19 mouse cellular contexts compared by ENCODE assay signal in the genomic region with DNA sequence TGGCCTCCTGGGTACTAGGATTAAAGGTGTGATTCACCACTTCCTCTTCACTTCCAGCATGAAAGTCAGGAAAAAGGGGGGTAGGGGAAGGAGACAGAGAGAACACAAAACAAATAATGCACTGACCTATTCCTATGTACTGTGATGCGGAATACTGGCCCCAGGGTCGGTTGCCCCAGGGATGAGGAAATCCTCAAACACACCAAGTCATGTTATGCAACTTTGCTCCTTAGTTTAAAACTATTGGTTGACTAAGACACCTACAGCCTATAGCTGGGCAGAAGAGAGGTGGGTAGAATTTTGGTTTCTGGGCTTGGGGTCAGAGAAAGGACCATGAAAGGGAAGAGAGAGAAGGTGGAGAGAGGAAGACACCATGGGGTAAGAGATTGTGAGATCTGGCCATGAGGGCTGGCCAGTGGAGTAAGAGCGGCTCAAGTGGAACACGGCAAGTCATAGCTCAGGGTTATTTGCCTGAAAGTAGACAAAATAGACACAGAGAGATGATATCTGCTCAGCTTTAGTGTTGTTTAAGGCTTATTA. TPM values are rescaled to one million over a fixed set of nuclear protein-coding genes. Genes with fewer than 3 reads are reported as not detected.
DNase-seq lines count a peak whose midpoint lies in the region; ATAC-seq and TF ChIP-seq lines count a peak whose summit lies in the region.
"Had no signal": no experiment of that assay in that cellular context is flagged by ENCODE, and none has a peak within 500 bp of the region (broad histone marks: within the 10 kb centered on the region; RNA-seq: fewer than 3 reads in every experiment).

No protein-coding gene starts in this region.

- no peak for DNase-seq in liver, embryonic 11.5 days (ENCODE audit: low spot score)
- DNase-seq in liver, embryonic 14.5 days (ENCODE audit: low read depth in 3 of 3, low spot score in 3 of 3): no peak
- DNase-seq in cerebellum, adult 9-11 months: no peak
- no peak for DNase-seq in urinary bladder, postnatal 36 days (ENCODE audit: low spot score in 2 of 2)
- DNase-seq in forebrain, postnatal 0 days: no peak
- DNase-seq: adrenal gland, postnatal 14 days; cerebellum, adult 18-20 months; cerebellum, postnatal 10 days; embryo, embryonic 11 days; gastrocnemius, postnatal 10 days; heart, postnatal 36 days had no signal

- H3K4me2 ChIP-seq in liver, embryonic 12.5 days: no peak overlapping the region
- H3K4me2 ChIP-seq in liver, embryonic 11.5 days: no peak overlapping the region
- no peak overlapping the region for H3K4me2 ChIP-seq in liver, embryonic 14.5 days (ENCODE audit: low read depth)
- no peak overlapping the region for H3K4me2 ChIP-seq in forebrain, postnatal 0 days (ENCODE audit: low read depth)
- H3K4me2 ChIP-seq: embryonic facial prominence, embryonic 15.5 days; heart, embryonic 13.5 days; hindbrain, embryonic 15.5 days had no signal

- H3K4me3 ChIP-seq in liver, embryonic 12.5 days: no peak overlapping the region
- no peak overlapping the region for H3K4me3 ChIP-seq in liver, embryonic 11.5 days (ENCODE audit: low read depth, low read length)
- no peak overlapping the region for H3K4me3 ChIP-seq in liver, embryonic 14.5 days (ENCODE audit: insufficient read depth in 1 of 2, low read depth in 2 of 2, low read length in 2 of 2)
- no peak overlapping the region for H3K4me3 ChIP-seq in forebrain, postnatal 0 days (ENCODE audit: low read depth, low read length)
- H3K4me3 ChIP-seq: embryonic facial prominence, embryonic 15.5 days; erythroblast, embryonic 14.5 days; forebrain, embryonic 10.5 days; heart, embryonic 13.5 days; hindbrain, embryonic 15.5 days had no signal

- peaks cover 48% of the 10 kb centered on the region for H3K36me3 ChIP-seq in liver, embryonic 12.5 days
- peaks cover 9% of the 10 kb centered on the region; the same call in 1 of the 2 replicates for H3K36me3 ChIP-seq in liver, embryonic 11.5 days (ENCODE audit: control insufficient read depth, insufficient read depth, low read length)
- no peaks in the 10 kb centered on the region; the same call in none of the 2 replicates for H3K36me3 ChIP-seq in liver, embryonic 14.5 days (replicated peaks; ENCODE audit: control insufficient read depth, insufficient read depth, low read depth)
- H3K36me3 ChIP-seq in forebrain, postnatal 0 days (ENCODE audit: insufficient read depth): no peaks in the 10 kb centered on the region; the same call in 1 of the 2 replicates
- H3K36me3 ChIP-seq: forebrain, embryonic 10.5 days; hindbrain, embryonic 15.5 days had no signal

- WGBS in liver, embryonic 12.5 days (ENCODE audit: insufficient replicate concordance): 75% methylated on average over 4 of the region's 4 CpGs
- WGBS in liver, embryonic 11.5 days: 85% methylated on average over 4 of the region's 4 CpGs
- 84% methylated on average over 4 of the region's 4 CpGs for WGBS in liver, embryonic 14.5 days (ENCODE audit: insufficient replicate concordance)
- WGBS in forebrain, postnatal 0 days: 95% methylated on average over 4 of the region's 4 CpGs

- no peak for TF ChIP-seq EP300 in liver, embryonic 14.5 days (IDR thresholded peaks at IDR 0.05; ENCODE audit: low read depth)

- no peak for TF ChIP-seq CTCF in liver, embryonic 14.5 days (IDR thresholded peaks at IDR 0.05; ENCODE audit: low read depth)
- no peak for TF ChIP-seq CTCF in forebrain, postnatal 0 days (IDR thresholded peaks at IDR 0.05; ENCODE audit: low read depth)

- H3K4me1 ChIP-seq in liver, embryonic 12.5 days: peaks cover 62% of the 10 kb centered on the region
- H3K4me1 ChIP-seq in liver, embryonic 11.5 days (replicated peaks; ENCODE audit: control insufficient read depth, insufficient read depth, low read length): peaks cover 26% of the 10 kb centered on the region
- H3K4me1 ChIP-seq in liver, embryonic 14.5 days (replicated peaks; ENCODE audit: control insufficient read depth in 2 of 2, insufficient read depth in 2 of 2, low read length in 1 of 2): peaks cover 17 to 39% of the 10 kb centered on the region in 2 experiments
- no peaks in the 10 kb centered on the region for H3K4me1 ChIP-seq in forebrain, postnatal 0 days (ENCODE audit: insufficient read depth)
- H3K4me1 ChIP-seq: embryonic facial prominence, embryonic 15.5 days; forebrain, embryonic 10.5 days; hindbrain, embryonic 15.5 days had no signal

- H3K27ac ChIP-seq in liver, embryonic 12.5 days: peak overlapping the region; percentile 53; the same call in 1 of the 2 replicates
- no peak overlapping the region for H3K27ac ChIP-seq in liver, embryonic 11.5 days (ENCODE audit: low read depth, low read length)
- H3K27ac ChIP-seq in liver, embryonic 14.5 days: no peak overlapping the region
- H3K27ac ChIP-seq in forebrain, postnatal 0 days (ENCODE audit: low read depth, low read length): no peak overlapping the region
- H3K27ac ChIP-seq: embryonic facial prominence, embryonic 15.5 days; forebrain, embryonic 10.5 days; heart, embryonic 13.5 days; hindbrain, embryonic 15.5 days had no signal

- no peak overlapping the region for H3K9ac ChIP-seq in liver, embryonic 12.5 days
- no peak overlapping the region for H3K9ac ChIP-seq in liver, embryonic 11.5 days (ENCODE audit: low read depth, low read length)
- H3K9ac ChIP-seq in liver, embryonic 14.5 days (replicated peaks): no peak overlapping the region
- H3K9ac ChIP-seq in forebrain, postnatal 0 days: no peak overlapping the region
- H3K9ac ChIP-seq: embryonic facial prominence, embryonic 15.5 days; heart, embryonic 13.5 days; hindbrain, embryonic 15.5 days had no signal

- no peak for ATAC-seq in liver, embryonic 12.5 days
- ATAC-seq in liver, embryonic 11.5 days (replicated peaks; ENCODE audit: low FRiP score): no peak
- peak; percentile 45; the same call in 1 of the 2 replicates for ATAC-seq in liver, embryonic 14.5 days (ENCODE audit: insufficient read depth)
- ATAC-seq in megakaryocyte, adult 5-6 weeks (ENCODE audit: poor library complexity, severe bottlenecking): peak; percentile 88
- no peak for ATAC-seq in forebrain, postnatal 0 days
- ATAC-seq: forebrain, embryonic 14.5 days had no signal

- H3K9me3 ChIP-seq in liver, embryonic 12.5 days (replicated peaks): peaks cover 6% of the 10 kb centered on the region; the same call in 1 of the 2 replicates
- peaks cover 4% of the 10 kb centered on the region; the same call in 1 of the 2 replicates for H3K9me3 ChIP-seq in liver, embryonic 11.5 days (ENCODE audit: control insufficient read depth, low read length)
- peaks cover 3% of the 10 kb centered on the region; the same call in 1 of the 2 replicates for H3K9me3 ChIP-seq in liver, embryonic 14.5 days (ENCODE audit: control insufficient read depth, low read length)
- no peaks in the 10 kb centered on the region for H3K9me3 ChIP-seq in forebrain, postnatal 0 days (ENCODE audit: low read length)
- H3K9me3 ChIP-seq: embryonic facial prominence, embryonic 15.5 days; forebrain, embryonic 10.5 days; hindbrain, embryonic 15.5 days had no signal

- H3K27me3 ChIP-seq in liver, embryonic 12.5 days (replicated peaks): no peaks in the 10 kb centered on the region
- H3K27me3 ChIP-seq in liver, embryonic 11.5 days (replicated peaks; ENCODE audit: control insufficient read depth, insufficient read depth, low read length): no peaks in the 10 kb centered on the region
- no peaks in the 10 kb centered on the region for H3K27me3 ChIP-seq in liver, embryonic 14.5 days (ENCODE audit: control insufficient read depth, insufficient read depth, low read length)
- no peaks in the 10 kb centered on the region for H3K27me3 ChIP-seq in forebrain, postnatal 0 days (ENCODE audit: insufficient read depth, low read length)
- H3K27me3 ChIP-seq: embryonic facial prominence, embryonic 15.5 days; heart, embryonic 13.5 days; hindbrain, embryonic 15.5 days had no signal

RNA-seq across cellular contexts. Expression of gene Stat3, which starts 22.8 kb away (rescaled TPM):
- 37.3 and 40.1 TPM in 2 replicates for polyA plus RNA-seq in liver, embryonic 12.5 days (2016; fragmentation: Nextera tagmentation; extraction: Ambion mirVana)
- polyA plus RNA-seq in liver, embryonic 11.5 days (2014; fragmentation: Nextera tagmentation; extraction: Ambion mirVana): 52.9 and 57.3 TPM in 2 replicates
- 15.0 and 17.7 TPM in 2 replicates for polyA plus RNA-seq in liver, embryonic 14.5 days (2012; rRNA removed)
- 27.2 and 27.4 TPM in 2 replicates for polyA plus RNA-seq in liver, embryonic 14.5 days (2014; fragmentation: Nextera tagmentation; extraction: Ambion mirVana)
- 61.5 and 79.5 TPM in 2 replicates for total RNA-seq in megakaryocyte, adult 5-6 weeks (2015)
- total RNA-seq in megakaryocyte, adult 5-6 weeks (2017): 103 and 184 TPM in 2 replicates
- total RNA-seq in forebrain, postnatal 0 days (2014; rRNA removed): 29.4 and 42.5 TPM in 2 replicates
- polyA plus RNA-seq in forebrain, postnatal 0 days (2015; fragmentation: Nextera tagmentation; extraction: Ambion mirVana): 20.5 and 31.2 TPM in 2 replicates

RNA-seq across cellular contexts. Expression of gene Cavin1, which starts 54.2 kb away (rescaled TPM):
- polyA plus RNA-seq in liver, embryonic 12.5 days (2016; fragmentation: Nextera tagmentation; extraction: Ambion mirVana): 28.9 and 30.0 TPM in 2 replicates
- polyA plus RNA-seq in liver, embryonic 11.5 days (2014; fragmentation: Nextera tagmentation; extraction: Ambion mirVana): 22.6 and 23.3 TPM in 2 replicates
- polyA plus RNA-seq in liver, embryonic 14.5 days (2012; rRNA removed): 5.0 and 7.0 TPM in 2 replicates
- polyA plus RNA-seq in liver, embryonic 14.5 days (2014; fragmentation: Nextera tagmentation; extraction: Ambion mirVana): 8.1 and 8.7 TPM in 2 replicates
- not detected in 2 replicates for total RNA-seq in megakaryocyte, adult 5-6 weeks (2015)
- total RNA-seq in megakaryocyte, adult 5-6 weeks (2017): 0.15 TPM in 1 of 2 replicates, not detected in the other
- total RNA-seq in forebrain, postnatal 0 days (2014; rRNA removed): 14.8 and 22.7 TPM in 2 replicates
- polyA plus RNA-seq in forebrain, postnatal 0 days (2015; fragmentation: Nextera tagmentation; extraction: Ambion mirVana): 36.7 and 38.3 TPM in 2 replicates

RNA-seq across cellular contexts. Expression of gene Stat5a, which starts 57.4 kb away (rescaled TPM):
- 16.0 and 17.7 TPM in 2 replicates for polyA plus RNA-seq in liver, embryonic 12.5 days (2016; fragmentation: Nextera tagmentation; extraction: Ambion mirVana)
- polyA plus RNA-seq in liver, embryonic 11.5 days (2014; fragmentation: Nextera tagmentation; extraction: Ambion mirVana): 26.3 and 27.8 TPM in 2 replicates
- polyA plus RNA-seq in liver, embryonic 14.5 days (2012; rRNA removed): 7.8 and 8.5 TPM in 2 replicates
- polyA plus RNA-seq in liver, embryonic 14.5 days (2014; fragmentation: Nextera tagmentation; extraction: Ambion mirVana): 7.2 and 8.6 TPM in 2 replicates
- total RNA-seq in megakaryocyte, adult 5-6 weeks (2015): 20.0 and 22.5 TPM in 2 replicates
- 22.5 and 23.7 TPM in 2 replicates for total RNA-seq in megakaryocyte, adult 5-6 weeks (2017)
- 2.0 and 2.6 TPM in 2 replicates for total RNA-seq in forebrain, postnatal 0 days (2014; rRNA removed)
- polyA plus RNA-seq in forebrain, postnatal 0 days (2015; fragmentation: Nextera tagmentation; extraction: Ambion mirVana): 1.1 and 1.6 TPM in 2 replicates

Comparison
In these comparisons a context has a peak if more than half of its experiments do, and no peak if none do; other contexts are left out.
1. ATAC-seq: peak in liver, embryonic 14.5 days (single experiment) and megakaryocyte, adult 5-6 weeks (single experiment); none in liver, embryonic 12.5 days (single experiment), liver, embryonic 11.5 days (single experiment) and forebrain, postnatal 0 days (single experiment).